Mouse (Mus musculus): ENCODE results near the gene Il20.

Gene Il20
- long read RNA-seq, experiment 1 = 0 reads
- long read RNA-seq, experiment 2 = 0 reads

DNA sequence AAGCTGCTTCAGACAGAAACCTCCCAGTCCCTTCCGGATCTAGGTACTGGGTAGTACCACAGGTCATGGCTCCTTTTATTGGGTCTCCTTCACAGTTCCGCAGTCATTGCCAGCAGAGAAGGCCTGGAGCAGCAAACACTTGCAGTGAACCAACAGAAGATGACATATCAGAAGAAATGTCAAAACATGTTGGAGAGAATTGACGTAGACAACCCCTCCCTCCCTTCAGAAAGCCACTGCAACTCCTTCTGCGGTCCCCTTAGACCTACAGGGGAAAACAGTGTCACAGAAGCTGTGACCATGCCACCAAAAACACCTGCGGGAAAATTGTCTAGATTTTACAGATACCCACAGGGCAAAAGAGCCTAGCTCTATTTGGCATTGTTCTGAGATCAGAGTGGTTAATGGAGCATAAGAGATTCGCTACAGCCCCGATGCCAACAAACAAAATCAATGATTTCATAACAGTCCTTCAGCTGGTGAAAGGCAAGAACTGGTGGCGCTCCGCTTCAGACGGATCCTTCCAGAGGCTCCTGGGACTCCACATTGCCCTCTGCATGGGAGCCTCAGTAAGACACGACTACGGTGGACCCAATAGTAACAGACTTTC is at the start of gene Il20:
Gene Il20 (minus strand): TSS at position 51 of the 610 bp plus-strand sequence.
- intact Hi-C loops (cut with DNase I) = no loop called here

DNA sequence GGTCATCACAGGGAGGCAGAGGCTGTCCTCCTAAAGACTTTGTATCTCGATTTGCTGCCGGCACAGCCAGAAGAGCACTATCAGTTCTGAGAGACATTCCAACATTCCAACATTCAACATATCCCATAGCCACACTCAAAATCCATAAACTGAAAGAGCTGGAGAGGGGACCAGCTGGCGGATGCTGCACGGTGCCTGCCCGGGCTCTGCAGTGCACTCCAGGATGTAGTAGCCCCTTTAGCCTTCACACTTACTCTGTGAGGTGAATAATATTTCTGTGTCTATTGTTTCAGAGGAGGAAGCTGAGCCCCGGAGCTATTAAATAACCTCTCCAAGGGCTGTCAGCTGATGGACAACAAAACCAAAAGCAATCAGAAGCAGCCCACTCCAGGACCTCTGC is 35.7 kb upstream of the Il20 start:
- intact Hi-C loops (cut with DNase I) = no loop called here

DNA sequence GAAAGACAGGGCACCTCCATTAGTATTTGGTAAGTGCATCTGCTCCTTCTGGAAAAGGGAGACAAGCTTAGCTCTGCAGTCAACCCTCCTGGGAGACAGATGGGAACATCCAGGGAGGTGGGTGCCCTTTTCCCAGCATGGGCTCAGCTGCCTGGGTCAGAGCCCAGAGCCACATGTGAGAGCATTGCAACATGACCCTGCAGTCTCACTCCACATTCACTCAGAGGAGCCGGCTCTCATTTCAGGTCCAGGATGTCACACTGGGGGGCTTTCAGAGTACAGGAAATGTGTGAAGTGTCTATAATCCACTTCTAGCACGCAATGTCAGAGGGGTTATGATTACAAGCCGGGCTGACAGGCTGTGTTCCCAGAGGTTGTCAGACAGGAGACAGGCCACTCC is 30.6 kb upstream of the Il20 start:
- intact Hi-C loops (cut with DNase I) = no loop called here

DNA sequence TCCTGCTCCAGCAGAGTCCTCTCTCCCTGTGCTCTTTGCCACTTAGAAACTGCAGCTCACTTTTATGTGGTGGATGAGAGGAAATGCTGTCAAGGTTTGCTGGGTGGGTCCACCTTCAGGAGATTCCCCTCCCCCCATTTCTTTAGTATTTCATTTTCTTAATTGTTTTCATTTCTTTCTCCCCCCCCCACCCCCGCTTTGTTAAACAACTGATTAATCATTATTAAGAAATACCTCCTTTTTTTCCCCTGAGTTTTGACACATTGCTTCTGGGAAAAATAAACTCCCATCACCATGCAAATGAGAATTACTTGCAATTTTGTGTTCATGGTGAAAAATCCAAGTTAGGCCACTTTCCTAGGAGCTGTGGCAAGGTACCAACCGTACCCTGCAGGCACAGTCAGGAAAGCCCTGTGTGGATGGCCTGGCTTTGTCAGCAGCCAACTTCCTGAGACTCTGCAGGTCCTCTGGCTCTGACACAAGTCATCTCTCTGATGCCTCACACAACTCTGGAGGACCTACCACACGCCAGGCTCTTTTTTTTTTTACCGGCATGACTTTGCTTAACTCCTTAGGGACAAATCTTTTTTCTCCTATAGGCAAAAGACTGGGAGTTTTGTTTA is 28.9 kb upstream of the Il20 start, which contains the start of gene Il19:
Gene Il19 (minus strand): TSS at position 51 of the 623 bp plus-strand sequence.
- intact Hi-C loops (cut with DNase I) = no loop called here

DNA sequence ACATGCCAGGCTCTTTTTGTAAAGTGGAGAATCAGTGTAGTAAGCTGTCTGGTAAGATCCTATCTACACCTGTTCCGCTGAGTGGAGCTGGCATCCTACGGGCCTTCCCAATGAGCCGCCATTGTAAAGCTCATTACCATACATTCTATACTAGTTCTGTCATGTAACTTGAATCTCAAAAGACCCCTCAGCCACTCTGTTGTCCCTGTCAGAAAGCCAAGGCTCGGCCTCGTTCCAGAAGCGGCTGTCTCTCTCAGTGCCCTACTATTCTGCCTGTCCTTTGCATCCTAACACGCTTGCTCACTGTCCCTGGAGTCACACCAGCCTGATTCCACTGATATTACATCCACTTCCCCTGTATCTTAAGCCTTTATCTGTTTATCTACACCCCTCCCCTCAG is 26.9 kb upstream of the Il20 start:
- intact Hi-C loops (cut with DNase I) = no loop called here

DNA sequence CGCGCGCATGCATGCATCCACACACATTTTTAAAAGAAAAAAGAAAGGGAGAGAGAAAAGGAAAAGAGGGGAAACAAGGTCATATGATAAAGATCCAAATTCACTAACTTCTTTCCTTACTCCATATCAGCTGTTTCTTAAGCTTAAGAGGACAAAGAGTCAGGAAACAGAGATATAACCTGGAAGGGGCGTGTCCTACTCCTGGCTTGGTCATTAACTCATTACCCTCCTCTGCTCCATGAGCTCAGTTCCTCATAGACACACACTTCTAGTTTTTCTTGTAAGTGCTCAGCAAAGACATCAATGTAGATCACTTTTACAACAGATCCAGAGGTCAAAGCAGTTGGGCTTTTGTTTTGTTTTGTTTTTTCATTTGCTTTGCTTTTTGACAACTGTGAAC is 25.9 kb upstream of the Il20 start:
- intact Hi-C loops (cut with DNase I) = no loop called here

DNA sequence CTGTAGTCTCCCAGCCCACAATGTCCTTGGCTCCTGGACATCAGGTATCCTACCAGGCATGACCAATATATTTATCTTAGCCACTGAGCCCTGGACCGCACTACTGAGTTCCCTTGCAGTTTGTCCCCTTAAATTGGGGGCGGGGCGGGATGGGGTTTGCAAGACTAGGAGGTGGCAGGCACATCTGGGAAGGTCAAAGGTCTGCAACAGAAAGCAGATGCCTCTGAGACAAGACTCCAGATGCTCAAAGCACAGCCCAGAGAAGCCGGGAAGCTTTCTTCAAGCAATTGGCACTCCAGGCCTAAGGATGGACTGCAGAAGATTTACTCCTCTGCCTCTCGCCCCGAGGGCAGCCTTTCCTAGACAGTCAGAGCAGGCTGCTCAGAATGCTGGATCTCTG is 25.1 kb upstream of the Il20 start:
- intact Hi-C loops (cut with DNase I) = no loop called here

DNA sequence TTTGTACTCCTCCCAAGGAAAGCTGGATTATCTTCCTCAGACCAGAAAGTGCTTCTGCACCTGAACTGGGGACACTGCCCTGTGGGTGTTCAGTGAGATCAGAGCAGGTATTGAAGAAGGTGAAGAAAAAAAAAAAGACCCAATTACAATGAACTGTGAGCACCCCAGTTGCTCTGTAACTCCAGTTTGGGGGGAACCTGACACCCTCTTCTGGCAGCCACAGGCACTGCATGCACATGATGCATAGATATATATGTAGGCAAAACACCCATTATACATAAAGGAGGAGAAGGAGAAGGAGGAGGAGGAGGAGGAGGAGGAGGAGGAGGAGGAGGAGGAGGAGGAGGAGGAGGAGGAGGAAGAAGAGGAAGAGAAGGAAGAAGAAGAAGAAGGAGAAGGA is 15.2 kb upstream of the Il20 start:
- intact Hi-C loops (cut with DNase I) = loop anchor here (2.0 kb wide), 1 partner anchor 50 kb away; no protein-coding TSS in a partner anchor

DNA sequence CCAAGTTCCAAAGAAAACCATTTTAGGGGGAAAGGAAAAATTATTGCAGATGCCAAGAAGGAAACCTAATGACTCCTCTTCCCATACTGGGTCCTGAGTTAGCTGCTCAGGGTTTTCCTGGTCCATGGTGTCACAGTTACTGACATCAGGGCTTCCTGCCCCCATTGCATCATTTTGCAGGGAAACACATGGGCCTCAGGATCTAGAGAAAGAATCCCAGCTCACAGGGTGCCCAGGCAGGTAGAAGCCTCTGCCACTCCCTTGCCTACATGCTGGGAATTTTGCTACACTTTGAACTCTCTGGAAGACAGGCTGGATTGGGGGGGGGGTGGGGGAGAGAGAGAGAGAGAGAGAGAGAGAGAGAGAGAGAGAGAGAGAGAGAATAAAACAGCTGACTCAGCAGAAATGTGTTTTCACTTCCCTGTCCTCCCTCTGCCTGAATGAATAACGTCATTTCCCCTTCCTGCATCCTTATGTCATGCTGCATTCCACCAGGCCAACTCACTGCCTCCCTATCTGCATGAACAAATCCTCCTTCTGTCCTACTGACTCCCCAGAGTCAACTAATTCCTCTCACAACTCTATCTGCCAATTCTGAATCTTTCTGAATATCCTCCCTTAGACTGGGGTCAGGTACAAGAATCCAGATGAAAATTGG is 7.2 kb upstream of the Il20 start:
- intact Hi-C loops (cut with DNase I) = no loop called here

DNA sequence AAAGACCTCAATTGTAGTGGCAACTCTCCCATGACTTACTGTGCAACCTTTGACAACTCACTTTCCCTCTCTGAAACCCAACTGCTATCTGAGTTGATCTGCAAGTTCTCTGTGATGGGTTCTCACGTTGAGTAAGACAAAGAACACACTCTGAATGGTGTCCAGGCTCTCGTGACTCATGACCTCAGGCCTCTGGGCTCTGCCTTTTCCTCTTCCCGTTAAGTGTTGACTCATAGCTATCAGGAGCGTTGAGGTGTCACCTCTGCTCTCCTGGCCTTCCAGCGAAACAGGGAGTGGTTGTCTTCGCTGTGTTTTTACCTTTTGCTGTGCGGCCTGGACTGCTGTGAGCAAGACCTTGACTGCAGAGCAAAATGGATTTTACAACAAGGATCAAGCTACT is 8.7 kb downstream of the Il20 start:
- intact Hi-C loops (cut with DNase I) = no loop called here

DNA sequence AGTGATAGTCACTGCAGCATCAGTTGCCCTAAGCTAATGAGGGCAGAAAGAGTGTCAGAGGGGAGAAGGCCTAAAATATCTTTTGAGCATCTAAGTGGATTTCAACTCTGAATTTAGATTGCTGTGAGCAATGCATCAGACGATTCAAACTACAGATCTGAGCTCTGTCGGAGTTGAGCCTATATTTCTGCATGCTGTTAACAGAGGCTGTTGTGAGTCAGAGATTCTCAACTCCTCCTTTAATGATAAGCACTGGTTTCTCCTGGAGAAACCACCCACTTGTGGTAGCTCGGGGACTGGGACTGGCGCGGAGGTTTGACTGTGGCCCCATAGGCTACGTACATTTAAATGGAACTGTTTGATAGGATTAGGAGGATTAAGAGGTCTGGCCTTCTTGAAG is 16.8 kb downstream of the Il20 start:
- intact Hi-C loops (cut with DNase I) = no loop called here

DNA sequence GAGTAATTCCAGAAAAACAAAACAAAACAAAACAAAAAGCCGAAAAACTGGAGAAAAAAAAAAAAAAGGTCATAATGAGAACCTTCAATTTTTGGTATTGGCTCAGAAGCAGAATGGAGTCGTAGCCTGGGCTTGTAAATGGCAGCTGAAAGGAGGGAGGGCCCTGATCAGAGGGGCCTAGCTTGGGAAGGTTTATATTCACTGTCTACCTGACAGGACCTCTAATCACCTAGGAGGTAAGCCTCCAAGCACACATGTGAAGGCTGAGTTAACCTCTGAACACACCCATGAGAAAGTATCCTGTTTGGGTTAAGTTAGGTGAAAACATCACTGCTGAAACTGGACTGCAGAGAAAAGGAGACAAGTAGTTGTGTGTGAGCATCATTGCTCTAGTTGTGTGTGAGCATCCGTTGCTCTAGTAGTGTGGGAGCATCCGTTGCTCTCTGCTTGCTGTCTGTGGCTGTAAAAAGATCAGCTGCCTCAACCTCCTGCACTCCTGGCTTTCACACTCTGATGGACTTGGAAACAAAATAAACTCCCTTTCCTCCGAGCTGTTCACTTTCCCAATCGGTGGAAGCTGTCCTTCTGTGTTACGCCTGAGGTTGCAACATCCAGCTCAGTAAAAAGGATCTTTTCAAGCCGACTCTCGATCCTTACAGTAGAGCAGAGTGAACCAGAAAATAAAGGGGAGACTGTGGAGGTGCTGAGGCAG is 17.8 kb downstream of the Il20 start:
- intact Hi-C loops (cut with DNase I) = no loop called here

DNA sequence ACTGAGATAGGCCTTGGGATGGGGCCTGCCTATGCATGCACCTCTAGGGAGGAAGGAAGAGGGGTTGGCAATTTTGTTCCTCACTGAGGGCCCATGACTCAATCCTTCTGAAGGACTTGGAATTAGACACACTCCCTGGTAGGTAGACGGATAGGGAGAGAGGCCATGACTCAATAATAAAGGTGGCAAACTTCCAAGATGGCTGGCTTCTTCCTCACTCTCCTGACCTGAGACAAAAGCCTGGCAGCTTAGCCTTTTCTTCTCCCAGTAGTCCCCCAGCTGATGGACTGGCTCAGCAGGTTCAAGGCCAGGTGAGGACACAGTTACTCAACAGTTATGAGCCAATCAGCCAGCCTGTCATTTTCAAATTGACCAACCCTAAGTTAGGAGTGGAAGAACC is 18.8 kb downstream of the Il20 start:
- intact Hi-C loops (cut with DNase I) = no loop called here

DNA sequence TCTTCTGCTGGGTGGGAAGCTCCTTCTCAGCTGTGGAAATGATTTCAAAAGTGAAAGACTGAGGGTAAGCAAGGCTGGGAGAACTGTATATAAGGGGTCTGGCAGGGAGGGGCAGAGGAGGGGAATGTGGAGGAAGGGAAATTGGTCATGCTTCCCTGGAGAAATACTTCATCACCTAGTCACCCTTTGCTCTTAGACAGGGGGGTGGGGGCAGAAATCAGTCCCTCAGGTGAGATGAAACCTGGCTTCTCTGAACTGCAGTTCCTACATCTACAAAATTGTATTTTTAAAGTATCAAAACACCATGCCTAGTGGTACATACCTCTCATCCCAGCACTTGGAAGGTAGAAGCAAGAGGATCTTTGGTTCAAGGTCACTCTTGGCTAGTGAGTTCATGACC is 23.9 kb downstream of the Il20 start, which contains the start of gene Il24:
Gene Il24 (minus strand): TSS at position 101 of the 400 bp plus-strand sequence.
- intact Hi-C loops (cut with DNase I) = no loop called here

DNA sequence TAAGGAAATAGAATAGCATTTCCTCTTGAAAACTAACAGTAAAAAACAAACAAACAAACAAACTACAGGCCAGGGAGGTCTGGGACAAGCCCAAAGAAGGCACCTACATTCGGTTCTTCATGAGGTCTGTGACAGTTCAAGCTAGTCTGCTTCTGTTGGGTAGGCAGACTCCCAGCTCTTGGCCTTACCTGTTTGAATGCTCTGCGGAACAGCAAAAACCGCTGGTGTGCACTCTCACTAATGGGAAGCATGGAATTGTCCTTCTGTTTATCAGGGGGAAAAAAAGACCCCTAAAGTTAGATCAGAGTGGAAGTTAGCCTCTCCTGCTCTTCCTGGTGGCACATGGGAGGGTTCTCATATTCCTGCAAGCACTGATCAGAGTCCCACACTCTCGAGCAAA is 28.1 kb downstream of the Il20 start:
- intact Hi-C loops (cut with DNase I) = no loop called here

DNA sequence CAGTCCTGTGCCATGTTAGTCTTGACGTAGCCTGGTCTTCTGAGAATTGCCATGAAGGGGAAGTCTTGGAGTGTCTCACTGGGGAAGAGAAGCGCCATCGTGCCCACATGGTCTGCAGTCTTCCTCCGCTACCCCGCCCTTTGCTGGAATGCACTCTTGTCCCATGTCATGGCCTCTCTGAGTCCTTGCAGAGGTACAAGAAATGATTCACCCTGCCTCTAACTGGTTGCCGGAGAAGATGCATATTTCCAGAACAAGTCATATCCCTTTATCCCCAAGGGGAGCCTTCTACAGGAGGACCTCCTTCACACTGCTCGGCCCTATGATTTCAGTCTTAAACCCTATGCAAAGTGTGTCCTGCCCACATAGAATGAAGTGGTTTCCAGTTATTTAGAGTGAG is 31.3 kb downstream of the Il20 start:
- intact Hi-C loops (cut with DNase I) = loop anchor here (5.0 kb wide), 2 partner anchors 177 to 392 kb away; no protein-coding TSS in a partner anchor

DNA sequence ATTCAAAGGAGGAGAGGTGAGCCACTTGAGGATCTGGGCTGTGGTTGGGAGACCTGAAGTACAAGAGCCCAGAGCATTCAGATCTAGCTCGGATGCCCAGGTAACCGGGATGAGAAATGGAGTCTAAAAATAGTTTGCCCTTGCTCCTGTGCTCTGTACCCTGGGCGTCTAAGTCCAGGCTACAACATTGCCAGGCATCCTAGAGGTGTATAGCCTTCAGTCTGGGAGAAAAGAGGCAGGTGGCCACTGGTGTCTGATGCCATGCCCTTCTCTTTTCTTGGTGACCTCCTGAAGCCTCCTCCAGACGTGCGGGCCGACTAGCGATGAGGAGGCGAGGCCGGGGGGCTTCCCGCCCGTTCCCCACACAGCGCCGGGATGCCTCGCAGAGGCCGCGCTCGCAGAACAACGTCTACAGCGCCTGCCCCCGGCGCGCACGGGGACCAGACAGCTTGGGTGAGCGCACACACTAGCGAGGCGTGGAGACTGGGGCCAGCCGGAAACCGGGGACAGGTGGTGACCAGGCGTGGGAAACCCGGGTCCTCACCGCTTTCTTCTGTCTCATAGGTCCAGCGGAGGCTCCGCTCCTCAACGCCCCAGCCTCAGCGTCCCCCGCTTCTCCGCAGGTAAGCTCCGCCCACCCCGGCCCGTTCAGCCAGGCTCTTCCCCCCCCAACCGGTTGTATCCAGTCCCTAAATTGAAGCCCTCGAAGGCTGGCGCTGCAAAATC is 33.2 kb downstream of the Il20 start:
- intact Hi-C loops (cut with DNase I) = loop anchor here (1.0 to 5.0 kb wide), 4 partner anchors 49 to 394 kb away; no protein-coding TSS in a partner anchor

DNA sequence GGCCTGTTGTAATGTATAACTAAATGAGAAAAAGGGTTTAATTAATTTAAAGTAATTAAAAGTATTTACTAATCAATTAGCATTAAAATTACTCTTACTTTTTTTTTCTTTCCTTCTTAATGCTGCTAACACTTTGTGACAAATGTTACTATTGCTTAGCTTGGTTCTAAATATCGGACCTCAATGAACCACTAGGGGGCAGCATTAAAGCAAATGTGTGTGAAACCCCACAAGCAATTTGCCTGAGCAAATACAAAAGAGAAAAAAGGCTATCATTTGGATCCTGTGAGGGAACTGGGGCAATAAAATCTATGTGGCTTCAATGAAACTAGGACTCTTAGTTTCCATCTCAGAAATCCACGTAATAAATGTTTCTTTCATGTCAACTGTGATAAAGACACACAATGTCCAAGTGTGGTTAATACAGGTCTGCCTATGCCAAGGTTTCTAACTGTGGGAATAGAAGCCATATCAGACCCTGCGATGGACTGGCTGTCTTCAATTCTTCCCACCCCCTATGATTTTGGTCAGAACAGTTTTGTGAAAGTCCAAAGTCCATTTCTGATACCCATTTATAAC is 34.2 kb downstream of the Il20 start:
- intact Hi-C loops (cut with DNase I) = loop anchor here (1.0 to 5.0 kb wide), 4 partner anchors 50 to 395 kb away; no protein-coding TSS in a partner anchor

DNA sequence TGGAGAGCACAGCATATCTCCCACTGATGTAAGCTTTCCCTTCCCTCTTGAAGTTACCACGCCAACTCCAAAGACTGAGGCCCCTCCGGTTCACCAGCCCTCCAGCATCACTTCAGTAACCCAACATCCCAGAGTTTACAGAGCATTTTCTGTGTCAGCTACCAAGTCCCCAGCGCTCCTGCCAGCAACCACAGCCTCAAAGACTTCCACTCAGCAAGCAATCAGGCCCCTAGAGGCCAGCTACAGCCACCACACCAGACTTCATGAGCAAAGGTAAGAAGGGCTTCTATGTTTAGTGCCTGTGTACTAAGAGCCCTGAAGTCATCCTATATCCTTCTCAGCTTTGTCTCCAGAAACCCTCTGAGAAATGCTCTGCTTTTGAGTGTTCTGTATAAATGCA is 35.3 kb downstream of the Il20 start:
- intact Hi-C loops (cut with DNase I) = loop anchor here (2.0 to 5.0 kb wide), 3 partner anchors 51 to 396 kb away; no protein-coding TSS in a partner anchor

DNA sequence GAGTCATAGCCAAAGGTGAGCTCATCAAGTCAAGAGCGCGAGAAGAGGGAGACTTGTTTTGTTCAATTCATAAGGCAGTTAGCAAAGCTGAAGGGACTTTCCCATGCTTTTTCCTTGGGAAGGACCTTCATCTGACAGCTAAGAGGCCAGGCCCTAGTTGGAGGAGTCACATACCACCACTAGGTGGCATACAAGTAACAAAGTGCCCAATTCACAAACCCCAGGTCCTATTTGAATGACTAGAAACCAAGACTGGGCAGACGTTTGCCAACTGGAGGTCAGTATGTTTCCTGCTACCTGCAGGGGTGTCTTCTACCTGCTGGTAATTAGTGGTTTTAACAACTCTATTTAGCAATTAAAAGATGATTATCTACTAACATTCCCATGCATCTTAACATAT is 36.1 kb downstream of the Il20 start:
- intact Hi-C loops (cut with DNase I) = loop anchor here (5.0 kb wide), 2 partner anchors 182 to 397 kb away; no protein-coding TSS in a partner anchor

DNA sequence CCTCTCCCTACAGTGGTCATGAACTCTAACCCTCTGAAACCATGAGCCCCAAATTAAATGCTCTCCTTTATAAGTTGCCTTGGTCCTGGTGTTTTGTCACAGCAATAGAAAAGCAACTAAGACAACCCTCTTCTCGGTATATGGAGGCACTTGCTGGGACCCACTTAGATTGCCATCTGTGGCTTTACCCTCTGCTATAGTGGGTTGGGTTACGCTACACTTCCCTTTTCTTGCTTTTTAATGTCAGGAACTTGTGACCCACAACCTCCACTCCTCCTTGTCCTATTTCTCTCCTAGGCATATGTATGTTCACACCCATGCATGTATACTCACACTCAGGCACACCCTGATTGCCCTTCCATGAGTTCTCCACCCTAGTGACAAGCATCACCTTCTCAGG is 38.3 kb downstream of the Il20 start:
- intact Hi-C loops (cut with DNase I) = no loop called here

All from adrenal gland (tissue).